Mouse (Mus musculus): ENCODE data around the gene Chrm2. TPM values are rescaled to one million over a fixed set of nuclear protein-coding genes. Genes with fewer than 3 reads are reported as not detected.

The Chrm2 gene
- polyA plus RNA-seq, 1 experiment from 2014 or later: 0.93 TPM

DNA sequence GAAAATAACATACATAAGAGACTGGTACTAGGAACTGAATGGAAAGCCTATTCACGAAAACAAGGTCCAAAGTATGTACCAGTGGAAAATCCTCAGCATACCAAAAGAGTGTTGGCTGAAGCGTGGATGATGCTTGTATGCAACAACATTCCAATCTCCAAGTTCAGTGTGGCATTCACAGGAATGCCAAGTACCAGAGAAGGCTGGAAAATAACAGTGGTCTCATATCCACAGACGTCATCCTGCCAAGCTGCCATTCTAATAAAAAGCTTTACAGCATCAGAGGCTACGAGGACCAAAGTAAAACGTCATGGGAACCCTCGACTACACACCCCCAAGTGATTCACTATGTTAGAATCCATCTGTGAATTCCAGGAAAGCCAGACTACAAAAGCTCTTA is 153.4 kb downstream of the Chrm2 start:
- Histone ChIP-seq H3K27ac (no peak overlapping the region), H3K27me3 (replicated peaks) (no peaks in the 10 kb centered on the region), H3K36me3 (no peaks in the 10 kb centered on the region), H3K4me1 (no peaks in the 10 kb centered on the region), H3K9ac (no peak overlapping the region), H3K4me2 (no peak overlapping the region), H3K9me3 (replicated peaks) (no peaks in the 10 kb centered on the region), H3K4me3 (no peak overlapping the region)
- ATAC-seq: no peak
- 51% methylated on average over 6 of the region's 6 CpGs for WGBS (ENCODE audit: insufficient replicate concordance)

- no peak for ATAC-seq
- WGBS (ENCODE audit: insufficient replicate concordance): 69% methylated on average over 2 of the region's 2 CpGs
Measured at GRCm38 (mm10) chr6:36566886-36567285, 179.0 kb downstream of the Chrm2 start.

More at GRCm38 (mm10) chr6:36566886-36567285, 179.0 kb downstream of the Chrm2 start:
- Histone ChIP-seq H3K27me3 (replicated peaks) (no peaks in the 10 kb centered on the region), H3K4me2 (no peak overlapping the region), H3K27ac (no peak overlapping the region), H3K4me1 (no peaks in the 10 kb centered on the region), H3K36me3 (no peaks in the 10 kb centered on the region), H3K4me3 (no peak overlapping the region), H3K9ac (no peak overlapping the region), H3K9me3 (replicated peaks) (no peaks in the 10 kb centered on the region)

MicroRNAs within 50 kb of the gene (microRNA counts, 519-probe panel; counts per million panel counts)
- microRNA mmu-miR-490: 582 counts per million, percentile 70 among the panel's probes with 10 or more counts

Small RNAs within 50 kb of the gene (microRNA-seq; reads per million reads assigned to microRNA genes)
- 48.1 reads per million, percentile 41 among the genes with 10 or more reads in this experiment for gene Mir490
